Mouse (Mus musculus) adrenal gland, postnatal 36 days (tissue): Measurements from ENCODE around the gene Tspoap1. TPM values are rescaled to one million over a fixed set of nuclear protein-coding genes. Genes with fewer than 3 reads are reported as not detected.

Source experiments
- DNase-seq, 2 experiments: peaks; one replicate each; pipeline ENCODE4 v3.0.0; 2021; ENCODE audit warnings: mixed read lengths in 1 of 2
- microRNA-seq: library from miRNA; unstranded; fragments of <30 nt; microRNA quantifications from one replicate; pipeline ENCODE4 v1.2.0, GENCODE M21; 2021
- total RNA-seq, 2 experiments: library from RNA; stranded (reverse); gene quantifications; 2 replicates each; pipeline ENCODE4 v1.2.3; 2021

Gene Tspoap1
- total RNA-seq, 2 experiments from 2014 or later = 3.5 to 5.0 TPM

DNA sequence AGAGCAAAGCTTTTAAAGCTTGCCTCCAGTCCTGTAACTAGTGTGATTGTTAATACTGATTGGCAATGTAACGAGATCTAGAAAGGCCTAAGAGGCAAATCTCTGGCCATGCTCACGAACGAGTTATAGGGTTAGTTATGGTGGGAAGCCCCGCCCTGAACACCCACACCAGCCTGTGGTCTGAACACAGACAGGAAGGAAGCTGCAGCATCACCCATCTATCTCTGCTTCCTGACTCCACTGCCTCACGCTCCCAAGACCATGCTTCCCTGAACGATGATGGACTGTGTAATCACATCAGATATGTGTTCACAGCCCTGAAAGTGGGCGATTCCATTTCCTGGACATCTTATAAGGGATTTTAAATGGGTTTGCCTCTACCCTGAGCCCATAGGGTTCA lies 47.9 kb downstream of the Tspoap1 start:
- no peak for DNase-seq

- DNase-seq = no peak
Observed at GRCm38 (mm10) chr11:87811396-87811795, 51.1 kb downstream of the Tspoap1 start.

DNA sequence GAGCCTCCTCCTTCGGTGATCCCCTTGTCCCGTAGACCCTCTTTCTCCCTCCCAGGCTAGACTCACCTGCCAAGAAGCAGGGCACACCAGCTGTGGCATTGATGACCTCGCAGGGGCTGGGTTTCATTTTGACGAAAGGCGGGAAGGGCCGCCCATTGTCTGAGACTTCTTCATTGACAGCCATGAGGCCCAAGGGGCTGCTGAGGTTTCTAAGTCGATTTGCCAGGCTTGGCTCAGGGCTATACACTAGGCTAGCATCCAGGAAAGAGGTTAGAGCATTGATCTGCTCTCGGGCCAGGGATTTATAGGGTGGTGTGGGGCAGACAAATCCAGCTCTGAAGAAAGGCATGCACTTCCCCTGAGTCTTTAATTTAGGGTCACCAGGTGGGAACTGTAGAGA lies 54.5 kb downstream of the Tspoap1 start:
- no peak for DNase-seq

- peak; percentile 31 to 51 for DNase-seq
Observed at GRCm38 (mm10) chr11:87816707-87817442, 56.5 kb downstream of the Tspoap1 start.

DNA sequence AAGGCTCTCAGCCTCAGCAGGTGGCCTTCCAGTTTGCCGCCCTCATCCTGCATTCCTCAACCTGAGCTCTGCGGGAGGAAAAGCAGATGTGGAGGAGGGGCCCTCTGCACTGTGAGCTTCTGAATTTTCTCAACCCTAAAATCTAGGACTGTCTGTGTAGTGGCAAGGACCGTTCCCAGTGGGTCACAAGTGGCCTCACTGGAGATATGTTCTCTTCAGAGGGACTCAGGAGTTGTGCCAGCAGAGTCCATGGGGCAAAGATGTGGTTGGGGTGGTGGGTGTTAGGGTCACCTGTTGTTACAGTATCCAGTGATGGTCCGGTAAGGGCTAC lies 57.1 kb downstream of the Tspoap1 start:
- no peak for DNase-seq

DNA sequence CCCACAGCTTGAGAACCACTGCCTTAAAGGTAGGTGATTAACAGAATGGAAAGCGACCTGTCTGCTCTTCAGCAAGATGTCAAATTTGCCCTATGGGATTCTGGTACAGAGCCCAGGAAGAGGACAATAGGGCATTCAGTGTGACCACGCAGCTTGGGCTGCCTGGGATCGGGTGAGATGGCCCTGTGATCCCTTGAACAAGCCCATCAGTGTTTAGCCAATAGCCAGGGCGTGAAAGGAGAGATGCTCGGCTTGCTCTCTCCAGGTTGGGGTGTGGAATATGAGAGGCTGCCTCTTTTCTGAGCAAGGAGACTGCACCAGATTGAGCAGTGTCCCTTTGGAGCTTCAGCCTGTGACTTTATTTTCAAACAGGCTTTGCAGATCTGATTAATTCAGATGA lies 61.2 kb downstream of the Tspoap1 start:
- DNase-seq = no peak

- no peak for DNase-seq
Observed at GRCm38 (mm10) chr11:87828239-87828900, 68.0 kb downstream of the Tspoap1 start, which contains the start of gene Lpo. Gene Lpo, minus strand, starts transcription at chr11:87828289.

Small RNA genes lying within 50 kb of the gene (microRNA-seq; reads per million reads assigned to microRNA genes)
- gene Mir142 = not detected
- gene Mir142b = not detected

Other genes starting within 250 kb of the Tspoap1 start
- not detected for gene Gm11492, start 193.9 kb upstream of the Tspoap1 start, total RNA-seq
- gene Sept4, start 191.6 kb upstream of the Tspoap1 start, total RNA-seq = 10 to 100 TPM; 33.2 to 41.3 TPM
- gene Mtmr4, start 168.4 kb upstream of the Tspoap1 start, total RNA-seq = 10 to 100 TPM; 26.1 to 31.4 TPM
- gene Hsf5, start 143.4 kb upstream of the Tspoap1 start, total RNA-seq = under 1 TPM in 1 of 2 experiments, not detected in 1; 0.13 TPM
- 1 to 10 TPM; 6.2 to 8.9 TPM for gene Rnf43, start 97.8 kb upstream of the Tspoap1 start, total RNA-seq
- gene Supt4a, start 23.0 kb upstream of the Tspoap1 start, total RNA-seq = 10 to 100 TPM; 60.5 to 90.0 TPM
- under 1 TPM in 1 of 2 experiments, not detected in 1; 0.40 TPM for gene Mpo, start 33.0 kb downstream of the Tspoap1 start, total RNA-seq
- gene Lpo, start 67.7 kb downstream of the Tspoap1 start, total RNA-seq = not detected
- 10 to 100 TPM in 1 of 2 experiments, 1 to 10 TPM in 1; 9.3 to 10.2 TPM for gene Mks1, start 92.7 kb downstream of the Tspoap1 start, total RNA-seq
- gene Epx, start 115.0 kb downstream of the Tspoap1 start, total RNA-seq = not detected
- not detected for gene Olfr462, start 131.7 kb downstream of the Tspoap1 start, total RNA-seq
- gene Olfr463, start 136.8 kb downstream of the Tspoap1 start, total RNA-seq = not detected
- not detected for gene Olfr464, start 160.4 kb downstream of the Tspoap1 start, total RNA-seq
- gene Dynll2, start 227.0 kb downstream of the Tspoap1 start, total RNA-seq = 100 to 1,000 TPM; 200 to 233 TPM